Mouse (Mus musculus): ENCODE measurements around the gene Usp11. TPM values are rescaled to one million over a fixed set of nuclear protein-coding genes. Genes with fewer than 3 reads are reported as not detected.
"Not testable (repeated sequence)": the region's sequence is repeated elsewhere in the genome, so short reads cannot be mapped to it uniquely, and the experiment has no call there.

Gene Usp11
- polyA plus RNA-seq, 1 experiment from 2014 or later = 93.8 TPM

DNA sequence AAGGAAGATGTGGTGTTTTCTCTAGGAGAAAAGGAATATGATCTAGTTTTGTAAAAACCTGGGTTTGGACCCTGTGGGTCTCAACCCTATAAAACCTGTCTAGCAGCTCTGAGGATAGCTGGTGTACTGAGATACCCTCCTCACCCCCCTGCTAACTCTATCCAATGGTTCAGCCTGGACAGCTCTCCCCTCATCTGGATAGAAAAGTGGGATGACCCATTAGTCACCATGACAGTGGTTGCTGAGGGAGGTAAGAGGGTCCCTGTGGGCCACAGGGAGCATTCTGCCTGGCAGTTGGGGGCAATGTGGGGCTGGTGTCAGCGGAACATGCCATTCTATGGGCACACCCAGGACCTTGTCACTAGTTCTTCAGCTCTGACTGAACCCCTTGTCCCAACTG is 11.1 kb upstream of the Usp11 start:
- H3K4me3 ChIP-seq = no peak overlapping the region

DNA sequence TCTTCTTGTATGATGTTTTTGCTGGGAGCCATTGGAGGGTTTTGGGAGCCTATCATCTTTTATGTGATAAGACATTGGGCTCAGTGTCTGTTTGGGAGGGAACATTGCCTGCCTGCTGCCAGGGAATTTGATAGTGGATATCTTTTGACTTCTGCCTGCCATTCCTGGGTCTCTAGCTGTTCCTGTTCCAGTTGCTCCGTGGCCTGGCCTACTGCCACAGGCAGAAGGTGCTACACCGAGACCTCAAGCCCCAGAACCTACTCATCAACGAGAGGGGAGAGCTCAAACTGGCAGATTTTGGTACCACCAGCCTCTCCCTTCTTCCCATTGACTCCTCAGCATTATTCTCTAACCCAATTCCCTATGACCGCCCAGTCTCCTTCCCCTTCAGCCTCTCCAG is 7.9 kb upstream of the Usp11 start:
- H3K27ac ChIP-seq = no peak overlapping the region
- no peaks in the 10 kb centered on the region for H3K27me3 ChIP-seq
- no peaks in the 10 kb centered on the region for H3K9me3 ChIP-seq
- H3K9ac ChIP-seq = no peak overlapping the region
- ATAC-seq (ENCODE audit: low FRiP score) = no peak
- no peak overlapping the region for H3K4me3 ChIP-seq
- no peak overlapping the region for H3K4me2 ChIP-seq
- 86% methylated on average over 4 of the region's 4 CpGs for WGBS
- peaks cover 3% of the 10 kb centered on the region; the same call in 1 of the 2 replicates for H3K4me1 ChIP-seq (replicated peaks)
- H3K36me3 ChIP-seq = peaks cover 62% of the 10 kb centered on the region

More for the DNA sequence above, 11.1 kb upstream of the Usp11 start:
- Histone ChIP-seq H3K4me2 (no peak overlapping the region), H3K4me1 (replicated peaks) (peaks cover 20% of the 10 kb centered on the region), H3K9me3 (no peaks in the 10 kb centered on the region), H3K27ac (no peak overlapping the region), H3K36me3 (peaks cover 47% of the 10 kb centered on the region), H3K27me3 (no peaks in the 10 kb centered on the region), H3K9ac (no peak overlapping the region)
- 88% methylated on average over 1 of the region's 1 CpGs for WGBS
- ATAC-seq (ENCODE audit: low FRiP score) = no peak

DNA sequence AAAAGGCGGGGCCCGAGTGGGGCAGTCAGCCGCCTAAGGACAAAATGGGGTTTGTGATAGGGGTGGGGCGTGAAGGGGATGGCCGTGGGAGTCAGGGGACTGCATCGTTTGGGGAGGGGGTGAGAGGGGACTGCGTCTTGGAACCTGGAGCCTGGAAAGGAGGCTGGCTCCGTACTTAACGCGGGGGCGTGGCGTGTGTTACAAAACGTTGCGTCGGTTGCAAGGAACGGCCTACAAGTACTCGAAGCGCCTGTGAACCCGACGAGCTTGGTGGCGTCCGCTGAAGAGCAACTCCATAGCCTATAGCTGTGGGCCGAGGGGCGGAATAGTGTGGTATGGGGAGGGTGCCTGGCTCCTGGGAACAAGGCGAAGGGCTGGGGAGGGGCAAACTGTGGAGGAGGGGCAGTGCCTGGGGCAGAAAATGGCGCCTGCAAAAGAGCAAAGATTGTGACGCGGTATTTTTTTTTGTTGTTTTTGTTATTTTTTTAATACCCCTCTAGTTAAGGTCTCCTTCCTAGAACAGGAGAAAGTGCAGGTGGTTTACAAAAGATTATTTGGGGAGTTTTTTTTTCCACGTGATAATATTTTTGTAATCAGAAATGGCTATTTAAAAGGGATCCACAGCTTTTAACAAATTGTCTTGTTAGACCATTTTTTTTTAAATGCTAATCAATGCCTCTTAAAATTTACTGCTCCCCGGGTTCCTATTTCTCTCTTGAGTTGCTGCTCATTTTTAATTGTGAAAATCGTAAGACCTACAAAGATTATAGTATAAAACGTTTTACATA is 783 bp downstream of the Usp11 start:
- no peaks in the 10 kb centered on the region for H3K4me1 ChIP-seq (replicated peaks)
- ATAC-seq (ENCODE audit: low FRiP score) = peak; percentile 91
- H3K4me3 ChIP-seq = peak overlapping the region; percentile 62
- peak overlapping the region; percentile 49 for H3K4me2 ChIP-seq
- H3K27me3 ChIP-seq = no peaks in the 10 kb centered on the region
- no peaks in the 10 kb centered on the region for H3K9me3 ChIP-seq
- peak overlapping the region; percentile 80 for H3K9ac ChIP-seq
- 18% methylated on average over 32 of the region's 32 CpGs for WGBS
- peak overlapping the region; percentile 93 for H3K27ac ChIP-seq
- H3K36me3 ChIP-seq = peaks cover 2% of the 10 kb centered on the region

DNA sequence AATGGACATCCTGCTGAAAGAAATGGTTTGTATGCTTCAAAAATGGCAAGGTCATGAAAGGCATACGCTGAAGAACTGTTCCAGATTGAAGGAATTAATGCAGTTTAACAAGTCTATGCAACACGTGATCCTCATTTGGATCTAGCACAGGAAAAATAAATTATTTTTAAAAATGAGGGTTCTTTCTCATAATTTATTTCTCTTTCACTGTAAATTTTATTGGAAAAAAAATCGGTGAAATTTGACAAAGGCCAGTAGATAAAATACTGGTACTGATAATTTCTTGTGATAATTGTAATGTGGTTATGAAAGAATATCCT is 1.3 kb downstream of the Usp11 start:
- peak overlapping the region; percentile 49 for H3K4me2 ChIP-seq
- H3K9me3 ChIP-seq = no peaks in the 10 kb centered on the region
- H3K4me3 ChIP-seq = peak overlapping the region; percentile 62
- H3K4me1 ChIP-seq (replicated peaks) = no peaks in the 10 kb centered on the region
- ATAC-seq (ENCODE audit: low FRiP score) = no peak
- no peak overlapping the region for H3K9ac ChIP-seq
- no peaks in the 10 kb centered on the region for H3K27me3 ChIP-seq
- 27% methylated on average over 3 of the region's 3 CpGs for WGBS
- H3K27ac ChIP-seq = no peak overlapping the region
- no peaks in the 10 kb centered on the region for H3K36me3 ChIP-seq

DNA sequence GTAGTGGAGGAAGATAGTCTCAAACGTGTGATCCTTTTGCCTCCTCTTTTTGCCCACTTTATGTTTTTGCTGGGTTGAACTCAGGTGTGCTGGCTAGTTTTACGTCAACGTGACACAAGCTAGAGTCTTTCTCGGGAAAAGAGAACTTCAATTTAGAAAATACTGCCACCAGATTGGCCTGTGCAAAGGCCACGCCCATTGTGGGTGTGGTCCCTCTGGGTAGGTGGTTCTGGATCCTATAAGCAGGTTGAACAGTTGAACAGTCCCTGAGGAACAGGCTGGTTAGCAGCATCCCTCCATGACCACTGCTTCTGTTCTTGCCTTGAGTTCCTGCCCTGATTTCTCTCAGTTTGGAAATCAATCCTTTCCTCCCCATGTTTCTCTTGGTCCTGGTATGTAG is 25.0 kb downstream of the Usp11 start:
- no peak for ATAC-seq (ENCODE audit: low FRiP score)
- Histone ChIP-seq H3K4me1 (replicated peaks) (no peaks in the 10 kb centered on the region), H3K9ac (no peak overlapping the region), H3K4me2 (no peak overlapping the region), H3K27ac (no peak overlapping the region), H3K27me3 (no peaks in the 10 kb centered on the region), H3K4me3 (no peak overlapping the region), H3K9me3 (no peaks in the 10 kb centered on the region), H3K36me3 (no peaks in the 10 kb centered on the region)
- WGBS = 73% methylated on average over 5 of the region's 5 CpGs

DNA sequence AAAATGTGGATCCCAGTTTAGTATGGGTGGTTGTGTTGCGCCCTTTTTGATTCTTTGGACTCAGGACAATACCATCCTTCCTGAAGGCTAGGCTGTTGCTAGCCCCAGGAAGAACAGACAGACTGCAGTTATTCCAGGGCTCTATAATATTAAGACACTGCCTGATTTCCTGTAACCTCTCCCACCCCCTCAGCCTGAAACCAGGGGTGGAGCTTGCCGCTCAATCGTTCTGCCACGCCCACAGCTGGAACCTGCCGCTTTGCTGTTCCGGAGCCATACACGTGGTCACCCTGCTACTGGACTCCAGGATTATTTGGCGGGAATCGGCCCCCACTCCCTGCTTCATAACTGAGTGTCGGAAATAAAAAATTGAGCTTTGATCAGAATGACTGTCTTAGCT is 26.3 kb downstream of the Usp11 start:
- H3K36me3 ChIP-seq; H3K9me3 ChIP-seq; H3K4me1 ChIP-seq (replicated peaks); H3K27me3 ChIP-seq; H3K4me3 ChIP-seq; ATAC-seq (ENCODE audit: low FRiP score); H3K9ac ChIP-seq; H3K27ac ChIP-seq; H3K4me2 ChIP-seq: not testable (repeated sequence)
- 56% methylated on average over 10 of the region's 10 CpGs for WGBS

DNA sequence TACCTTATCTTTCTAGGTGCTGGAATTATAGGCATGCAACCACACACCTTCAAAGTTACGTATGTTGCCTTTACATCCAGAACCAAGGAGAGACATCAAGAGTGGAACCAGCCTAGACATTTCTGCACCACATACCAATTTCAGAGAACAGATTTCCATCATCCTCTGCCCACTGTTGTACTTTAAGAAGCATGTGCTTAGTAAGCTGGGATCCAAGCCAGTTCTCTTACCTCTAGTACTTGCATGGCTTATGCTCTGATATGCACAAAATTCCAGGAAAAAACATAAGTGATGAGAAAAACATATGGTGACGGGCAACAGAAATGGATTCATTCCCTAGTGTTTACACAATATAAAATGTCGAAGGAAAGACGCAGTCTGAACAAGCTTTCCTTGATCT is 32.8 kb downstream of the Usp11 start:
- H3K36me3 ChIP-seq = no peaks in the 10 kb centered on the region
- WGBS = 94% methylated on average over 4 of the region's 4 CpGs
- H3K27ac ChIP-seq = no peak overlapping the region
- no peak overlapping the region for H3K9ac ChIP-seq
- ATAC-seq (ENCODE audit: low FRiP score) = no peak
- no peak overlapping the region for H3K4me3 ChIP-seq
- no peaks in the 10 kb centered on the region for H3K27me3 ChIP-seq
- no peaks in the 10 kb centered on the region for H3K9me3 ChIP-seq
- no peak overlapping the region for H3K4me2 ChIP-seq
- no peaks in the 10 kb centered on the region for H3K4me1 ChIP-seq (replicated peaks)

DNA sequence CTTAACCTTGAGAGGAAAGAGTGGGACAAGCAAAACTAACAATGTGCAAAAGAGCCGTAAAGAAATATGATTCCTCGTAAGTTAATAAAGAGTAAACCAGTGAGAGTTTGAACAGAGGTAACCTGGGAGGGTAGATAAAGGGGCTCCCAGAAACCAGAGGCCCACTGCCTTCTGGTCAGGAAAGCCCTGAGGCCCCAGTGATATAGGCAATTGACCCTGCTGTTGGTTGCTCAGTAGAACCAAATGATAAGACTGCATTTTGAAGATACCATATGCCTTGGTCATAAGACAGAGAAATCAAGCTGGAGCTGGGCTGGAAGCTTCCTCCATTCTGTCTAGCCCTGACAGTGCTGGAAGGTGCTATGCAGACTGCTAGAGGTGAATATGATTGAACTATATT is 45.1 kb downstream of the Usp11 start:
- Histone ChIP-seq H3K27ac (no peak overlapping the region), H3K4me3 (no peak overlapping the region), H3K9me3 (no peaks in the 10 kb centered on the region), H3K4me2 (no peak overlapping the region), H3K36me3 (no peaks in the 10 kb centered on the region), H3K27me3 (no peaks in the 10 kb centered on the region), H3K4me1 (replicated peaks) (no peaks in the 10 kb centered on the region), H3K9ac (no peak overlapping the region)
- 98% methylated on average over 2 of the region's 2 CpGs for WGBS
- ATAC-seq (ENCODE audit: low FRiP score) = no peak

DNA sequence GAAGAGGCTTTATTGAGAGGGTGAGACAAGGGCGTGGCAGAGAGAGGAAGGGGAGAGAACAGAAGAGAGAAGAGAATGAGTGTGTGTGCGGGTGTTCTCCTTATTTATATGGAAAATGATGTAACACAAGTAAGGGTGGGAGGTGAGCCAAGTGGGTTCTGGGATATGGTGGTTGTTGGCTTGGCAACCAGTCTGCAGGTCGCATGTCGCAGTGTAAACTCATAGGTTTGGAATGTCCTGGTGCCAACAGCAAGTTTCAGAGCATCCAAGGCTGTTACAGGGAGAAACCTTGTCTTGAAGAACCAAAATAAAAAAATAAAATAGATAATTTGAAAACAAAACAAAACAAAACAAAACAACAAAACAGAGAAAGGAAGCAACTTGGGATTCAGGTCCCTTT is 57.5 kb downstream of the Usp11 start:
- Histone ChIP-seq H3K36me3 (no peaks in the 10 kb centered on the region), H3K4me2 (no peak overlapping the region), H3K9ac (no peak overlapping the region), H3K4me3 (no peak overlapping the region), H3K4me1 (replicated peaks) (no peaks in the 10 kb centered on the region), H3K27ac (no peak overlapping the region), H3K9me3 (no peaks in the 10 kb centered on the region), H3K27me3 (no peaks in the 10 kb centered on the region)
- 82% methylated on average over 4 of the region's 4 CpGs for WGBS
- no peak for ATAC-seq (ENCODE audit: low FRiP score)

Other genes starting within 250 kb of the Usp11 start
- 0.56 and 0.57 TPM in 2 replicates for gene Rgn, start 154.1 kb upstream of the Usp11 start, polyA plus RNA-seq (2015; fragmentation: Nextera tagmentation; extraction: Ambion mirVana)
- 63.5 and 63.9 TPM in 2 replicates for gene Rbm10, start 86.4 kb upstream of the Usp11 start, polyA plus RNA-seq (2015; fragmentation: Nextera tagmentation; extraction: Ambion mirVana)
- gene Ndufb11, start 86.3 kb upstream of the Usp11 start, polyA plus RNA-seq (2015; fragmentation: Nextera tagmentation; extraction: Ambion mirVana) = 220 and 231 TPM in 2 replicates
- 394 and 406 TPM in 2 replicates for gene Uba1, start 45.6 kb upstream of the Usp11 start, polyA plus RNA-seq (2015; fragmentation: Nextera tagmentation; extraction: Ambion mirVana)
- 122 and 126 TPM in 2 replicates for gene Cdk16, start 16.0 kb upstream of the Usp11 start, polyA plus RNA-seq (2015; fragmentation: Nextera tagmentation; extraction: Ambion mirVana)
- gene Araf, start 93.9 kb downstream of the Usp11 start, polyA plus RNA-seq (2015; fragmentation: Nextera tagmentation; extraction: Ambion mirVana) = 281 and 285 TPM in 2 replicates
- gene Timp1, start 166.3 kb downstream of the Usp11 start, polyA plus RNA-seq (2015; fragmentation: Nextera tagmentation; extraction: Ambion mirVana) = 4.9 and 5.0 TPM in 2 replicates
- 39.9 and 41.3 TPM in 2 replicates for gene Syn1, start 217.1 kb downstream of the Usp11 start, polyA plus RNA-seq (2015; fragmentation: Nextera tagmentation; extraction: Ambion mirVana)
- gene Cfp, start 227.6 kb downstream of the Usp11 start, polyA plus RNA-seq (2015; fragmentation: Nextera tagmentation; extraction: Ambion mirVana) = 5.8 and 6.5 TPM in 2 replicates
- 18.4 and 18.5 TPM in 2 replicates for gene Elk1, start 246.7 kb downstream of the Usp11 start, polyA plus RNA-seq (2015; fragmentation: Nextera tagmentation; extraction: Ambion mirVana)